Mouse (Mus musculus) megakaryocyte, embryonic 14.5 days (primary cell): ENCODE results near the gene Nxpe4.

Experiments
- FLI1 ChIP-seq: IDR thresholded peaks from 2 replicates; pipeline ENCODE4 v1.6.1; 2012; ENCODE audit warnings: low read length, inconsistent platforms, mixed read lengths
- GATA1 ChIP-seq: IDR thresholded peaks from 3 replicates; pipeline ENCODE4 v1.6.1; 2012; ENCODE audit warnings: mixed read lengths, low read length, inconsistent platforms, borderline replicate concordance

GRCm38 (mm10) chr9:48354793-48355192 lies 193.0 kb downstream of the Nxpe4 start:
- no peak for TF ChIP-seq GATA1
- no peak for TF ChIP-seq FLI1
